Mouse (Mus musculus) hindlimb bud, embryonic 11.5 days (tissue): ENCODE measurements around the gene Mtnr1a.
"Not testable (repeated sequence)": the region's sequence is repeated elsewhere in the genome, so short reads cannot be mapped to it uniquely, and the experiment has no call there.

ENCODE experiments used
- DNase-seq: peaks from one replicate; pipeline ENCODE4 v3.0.0-alpha.2; 2012; ENCODE audit warnings: low read depth, low spot score; ENCODE audit errors: extremely low spot score

The Mtnr1a gene

DNA sequence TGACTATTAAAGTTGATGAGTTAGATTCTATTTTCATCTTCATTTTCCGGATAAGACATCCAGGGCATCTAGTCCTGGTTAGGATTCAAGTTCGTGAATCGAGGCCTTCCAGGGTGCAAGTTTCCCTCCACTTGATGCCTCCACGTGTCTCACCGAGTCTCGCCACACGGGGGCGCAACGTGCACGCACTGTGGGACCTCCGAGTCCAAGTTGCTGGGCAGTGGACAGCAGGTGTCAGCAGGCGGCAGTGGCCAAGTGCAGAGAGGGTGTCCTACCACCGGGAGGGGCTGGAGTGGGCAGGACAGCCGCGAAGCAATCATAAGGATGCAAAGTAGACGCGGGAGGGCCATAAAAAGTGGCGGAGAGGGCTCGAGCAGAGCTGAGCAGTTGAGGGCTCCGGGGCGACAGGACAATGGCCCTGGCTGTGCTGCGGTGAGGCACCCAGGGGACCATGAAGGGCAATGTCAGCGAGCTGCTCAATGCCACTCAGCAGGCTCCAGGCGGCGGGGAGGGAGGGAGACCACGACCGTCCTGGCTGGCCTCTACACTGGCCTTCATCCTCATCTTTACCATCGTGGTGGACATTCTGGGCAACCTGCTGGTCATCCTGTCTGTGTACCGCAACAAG lies at the start of gene Mtnr1a:
Gene Mtnr1a (plus strand): TSS at position 379 of the 628 bp plus-strand sequence.
- peak; percentile 39 for DNase-seq

DNA sequence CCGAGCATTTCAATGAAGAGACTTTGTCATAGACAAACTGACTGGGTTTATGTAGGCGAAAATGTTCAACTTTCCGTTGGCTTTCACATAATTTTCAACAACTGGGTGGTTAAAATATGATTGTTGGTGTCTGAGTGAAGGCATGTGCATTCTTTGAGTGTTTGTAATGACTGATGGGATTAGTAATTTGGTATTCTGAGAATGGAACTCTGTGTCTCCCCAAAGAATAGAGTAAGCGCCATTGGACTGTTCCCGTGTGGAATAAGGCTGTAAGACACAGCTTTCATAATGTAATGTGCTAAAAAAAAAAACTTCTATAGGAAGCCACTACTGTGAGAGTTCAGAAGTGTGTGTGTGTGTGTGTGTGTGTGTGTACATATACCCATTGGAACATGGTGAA lies 49.7 kb upstream of the Mtnr1a start:
- DNase-seq: no peak

DNA sequence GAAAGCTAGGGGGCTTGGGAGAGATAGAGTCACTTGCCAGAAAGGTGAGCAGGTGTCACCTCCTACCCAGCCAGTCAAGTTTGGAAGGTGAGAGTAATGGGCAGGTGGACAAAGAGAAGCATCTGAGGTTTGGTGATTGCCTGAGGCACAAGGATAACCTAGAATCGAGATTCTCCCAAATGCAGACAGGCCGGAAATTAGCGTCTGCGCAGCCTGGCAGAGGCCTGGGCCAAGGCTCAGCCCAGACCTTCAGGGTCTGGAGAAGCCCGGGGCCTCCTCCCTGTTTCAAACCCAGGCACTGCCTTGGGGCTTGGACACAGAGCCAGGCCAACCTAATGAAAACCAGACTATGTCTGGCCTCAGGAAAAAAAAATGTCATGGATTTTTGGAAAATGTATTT lies 47.8 kb upstream of the Mtnr1a start:
- DNase-seq: no peak

GRCm38 (mm10) chr8:45021911-45022665 lies 46.8 kb upstream of the Mtnr1a start:
- DNase-seq: no peak

DNA sequence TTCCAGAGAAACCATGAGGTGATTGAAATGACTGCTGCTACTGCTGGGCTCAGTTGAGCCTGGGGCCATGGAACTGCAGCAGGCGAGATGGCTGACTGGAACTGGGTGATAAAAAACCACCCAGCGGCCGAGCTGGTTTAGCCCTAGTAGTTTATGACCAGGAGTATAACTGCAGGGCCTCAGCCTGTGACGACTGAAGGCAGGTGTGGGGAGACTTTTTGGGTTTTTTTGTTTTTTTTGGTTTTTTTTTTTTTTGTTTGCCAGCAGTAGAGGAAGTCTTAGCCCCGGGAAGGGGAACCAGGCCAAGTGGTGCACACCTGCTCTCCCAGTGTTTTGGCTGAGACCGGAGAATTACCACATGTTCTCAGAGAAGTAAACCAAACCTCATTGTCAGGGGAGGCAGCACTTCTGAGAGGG lies 40.8 kb upstream of the Mtnr1a start:
- DNase-seq: no peak

DNA sequence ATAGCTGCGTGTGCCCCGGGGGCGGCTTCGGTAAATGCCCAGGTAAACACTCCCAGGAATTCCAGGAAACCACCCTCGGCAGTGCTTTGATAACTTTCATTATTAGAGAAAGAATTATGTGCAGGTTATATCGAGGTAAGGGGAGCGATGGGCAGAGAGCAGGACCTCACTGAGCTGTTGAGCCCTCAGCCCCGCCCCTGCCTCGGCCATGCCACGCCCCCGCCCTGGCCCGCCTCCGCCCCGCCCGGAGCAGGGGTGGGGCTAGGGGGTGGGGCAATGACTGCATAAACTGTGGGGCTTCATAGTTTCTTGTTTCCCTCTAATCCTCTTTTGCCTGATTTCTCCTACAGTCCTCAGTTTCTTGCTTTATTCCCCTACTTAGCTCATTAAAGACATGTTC lies 30.6 kb upstream of the Mtnr1a start:
- DNase-seq: no peak

DNA sequence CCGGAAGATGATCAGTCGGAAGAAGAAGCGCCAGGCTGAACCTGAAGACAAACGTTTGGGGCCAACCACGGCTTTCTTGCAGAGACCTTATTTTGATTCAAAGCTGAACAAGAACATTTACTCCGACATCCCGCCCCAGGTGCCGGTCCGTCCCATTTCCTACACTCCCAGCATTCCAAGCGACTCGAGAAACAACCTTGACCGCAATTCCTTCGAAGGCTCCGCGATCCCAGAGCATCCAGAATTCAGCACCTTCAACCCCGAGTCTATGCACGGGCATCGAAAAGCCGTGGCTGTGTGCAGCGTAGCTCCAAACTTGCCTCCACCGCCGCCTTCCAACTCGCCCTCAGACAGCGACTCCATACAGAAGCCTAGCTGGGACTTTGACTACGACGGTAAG lies 24.8 kb upstream of the Mtnr1a start:
- DNase-seq: no peak

- DNase-seq: no peak
Measured at GRCm38 (mm10) chr8:45050451-45050850, 18.5 kb upstream of the Mtnr1a start.

DNA sequence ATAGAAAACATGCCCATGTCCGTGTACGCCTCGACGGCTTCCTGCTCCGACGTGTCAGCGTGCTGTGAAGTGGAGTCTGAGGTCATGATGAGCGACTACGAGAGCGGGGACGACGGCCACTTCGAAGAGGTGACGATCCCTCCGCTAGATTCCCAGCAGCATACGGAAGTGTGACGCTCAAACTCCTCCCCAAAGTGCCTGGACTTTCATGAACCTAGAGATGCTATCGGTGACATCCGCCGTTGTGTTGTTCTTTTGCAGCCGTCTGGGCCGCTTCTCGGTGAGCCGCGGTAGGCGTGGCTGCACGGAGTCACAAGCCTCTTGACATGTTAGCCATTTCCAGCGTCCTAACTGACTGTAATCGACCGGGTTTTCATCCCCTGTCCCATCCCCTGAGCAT lies 17.7 kb upstream of the Mtnr1a start:
- no peak for DNase-seq

DNA sequence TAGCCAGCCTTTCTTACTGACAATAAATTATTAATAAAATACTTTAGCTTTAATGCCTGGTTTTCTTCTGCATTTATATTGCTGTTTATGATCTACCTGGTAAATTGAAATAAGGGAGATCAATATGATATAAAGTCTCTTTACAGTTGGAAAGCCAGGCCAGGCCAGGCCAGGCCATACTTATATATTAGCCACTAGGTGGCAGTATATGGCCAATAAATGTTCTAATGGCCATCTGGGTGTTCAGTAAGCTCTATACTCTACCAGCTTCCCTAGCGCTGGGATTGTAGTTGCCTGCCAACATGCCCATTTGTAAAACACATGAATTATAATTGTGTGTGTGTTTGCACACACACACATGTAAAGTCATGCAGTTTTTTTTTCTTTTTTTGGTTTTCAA lies 16.7 kb upstream of the Mtnr1a start:
- no peak for DNase-seq

GRCm38 (mm10) chr8:45052618-45053017 lies 16.3 kb upstream of the Mtnr1a start:
- DNase-seq: no peak

DNA sequence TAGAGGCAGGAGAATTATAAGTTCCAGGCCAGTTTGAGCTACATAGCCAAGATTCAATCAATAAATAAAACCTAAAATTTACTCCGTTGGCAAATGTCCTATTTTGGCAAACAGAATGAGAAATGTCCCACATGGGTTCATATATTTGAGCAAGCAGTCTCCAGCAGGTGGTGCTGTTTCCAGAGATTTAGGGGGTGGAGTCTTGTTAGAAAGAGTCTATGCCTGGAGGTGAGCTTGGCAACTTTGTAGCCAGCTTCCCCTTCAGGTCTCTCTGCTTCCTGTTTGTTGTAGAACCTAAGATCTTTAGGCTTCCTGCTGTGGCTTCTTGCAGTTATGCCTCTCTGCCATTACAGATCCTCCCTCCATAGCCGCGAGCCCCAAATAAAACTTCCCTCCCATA lies 13.4 kb upstream of the Mtnr1a start:
- no peak for DNase-seq

DNA sequence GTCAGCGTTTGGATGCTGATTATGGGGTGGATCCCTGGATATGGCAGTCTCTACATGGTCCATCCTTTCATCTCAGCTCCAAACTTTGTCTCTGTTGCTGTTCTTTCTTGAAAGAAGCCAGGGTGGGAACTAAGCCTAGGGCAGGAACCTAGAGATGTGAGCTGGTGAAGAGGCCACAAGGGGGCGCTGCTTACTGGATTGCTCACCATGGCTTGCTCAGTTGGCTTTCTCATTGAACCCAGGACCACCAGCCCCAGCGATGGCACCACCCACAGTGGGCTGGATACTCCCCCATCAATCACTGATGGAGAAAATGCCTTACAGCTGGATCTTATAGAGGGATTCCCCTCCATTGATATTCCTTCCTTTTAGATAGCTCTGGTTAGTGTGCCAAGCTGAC lies 12.1 kb upstream of the Mtnr1a start:
- DNase-seq: no peak

DNA sequence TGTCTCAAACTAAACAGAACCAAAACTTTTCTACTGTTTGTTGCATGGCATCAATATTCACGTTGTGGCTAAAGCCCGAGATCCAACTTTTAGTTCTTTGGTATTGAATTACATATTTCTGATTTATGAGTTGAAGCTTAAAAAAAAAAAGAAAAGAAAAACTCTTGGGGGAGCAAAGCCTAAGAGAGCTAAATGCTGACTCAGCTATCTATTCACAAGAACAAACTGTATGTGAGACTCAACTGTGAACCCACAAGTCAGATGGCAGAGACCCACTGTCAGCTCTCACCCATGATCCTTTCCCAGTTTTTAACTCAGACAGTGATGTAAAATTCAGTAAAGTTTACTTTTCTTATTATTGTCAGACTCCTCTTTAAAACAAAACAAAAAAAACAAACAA lies 8.9 kb upstream of the Mtnr1a start:
- DNase-seq: no peak

GRCm38 (mm10) chr8:45062311-45062710 lies 6.6 kb upstream of the Mtnr1a start:
- DNase-seq: no peak

- no peak for DNase-seq
Measured at GRCm38 (mm10) chr8:45062982-45063924, 5.7 kb upstream of the Mtnr1a start.

DNA sequence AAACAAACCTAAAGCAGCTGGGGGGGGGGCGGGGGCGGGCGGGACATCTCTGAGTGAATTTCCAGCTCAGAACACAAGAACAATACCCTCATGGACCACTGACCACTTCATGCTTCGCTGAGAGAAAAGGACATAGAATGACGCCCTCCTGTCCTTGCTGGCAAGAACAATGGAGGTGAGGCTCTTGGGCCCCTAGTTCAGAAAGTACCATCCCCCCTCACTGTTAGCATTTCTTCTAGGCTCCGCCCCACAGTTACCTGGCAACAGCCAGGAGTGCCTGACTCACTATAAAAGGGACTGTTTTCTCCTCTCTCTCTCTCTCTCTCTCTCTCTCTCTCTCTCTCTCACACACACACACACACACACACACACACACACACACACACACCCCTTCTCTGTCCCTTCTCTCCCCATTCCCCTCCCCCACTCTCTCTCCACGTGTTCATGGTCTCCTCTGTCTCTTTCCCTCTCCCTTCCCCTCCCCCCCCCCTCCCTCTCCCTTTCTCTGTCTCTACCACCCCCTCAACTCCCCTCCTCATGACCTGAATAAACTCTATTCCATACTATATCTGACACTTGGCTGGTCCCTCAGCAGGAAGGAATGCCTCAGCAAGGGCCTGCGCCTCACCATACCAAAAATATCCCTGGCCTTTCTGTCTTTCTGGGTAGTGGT lies 4.6 kb upstream of the Mtnr1a start:
- no peak for DNase-seq

DNA sequence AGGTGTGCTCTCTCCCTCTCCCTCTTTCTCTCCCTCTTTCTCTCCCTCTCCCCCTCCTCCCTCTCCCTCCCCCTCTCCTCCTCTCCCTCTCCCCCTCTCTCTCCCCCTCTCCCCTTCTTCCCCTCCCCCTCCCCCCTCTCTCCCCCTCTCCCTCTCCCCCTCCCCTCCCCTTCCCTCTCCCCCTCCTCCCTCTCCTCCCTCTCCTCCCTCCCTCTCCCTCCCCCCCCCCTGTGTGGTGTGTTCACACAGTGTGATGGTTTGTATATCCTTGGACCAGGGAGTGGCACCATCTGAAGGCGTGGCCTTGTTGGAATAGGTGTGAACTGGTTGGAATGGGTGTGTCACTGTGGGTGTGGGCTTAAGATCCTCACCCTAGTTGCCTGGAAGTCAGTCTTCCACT lies 3.5 kb upstream of the Mtnr1a start:
- not testable (repeated sequence) for DNase-seq

- DNase-seq: no peak
Measured at GRCm38 (mm10) chr8:45070949-45071348, 2.0 kb downstream of the Mtnr1a start.

DNA sequence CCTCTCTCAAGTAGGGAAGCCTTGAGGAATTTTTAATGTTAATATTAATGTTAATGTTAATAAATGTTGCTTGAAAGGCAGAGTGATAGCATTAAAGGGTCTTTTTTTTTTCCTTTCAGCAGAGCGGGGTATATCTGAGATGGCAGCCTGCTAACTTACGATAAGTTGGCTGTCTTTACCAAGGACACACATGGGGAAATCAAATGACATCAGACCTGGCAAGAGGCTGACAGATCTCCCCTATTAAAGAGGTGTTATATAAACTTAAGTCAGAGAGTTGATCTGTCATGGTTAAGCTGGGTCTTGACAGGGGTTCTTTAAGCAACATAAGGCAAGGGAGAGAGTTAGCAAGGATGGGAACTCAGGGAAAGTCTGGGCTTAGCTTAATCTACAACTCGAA lies 11.9 kb downstream of the Mtnr1a start:
- no peak for DNase-seq

DNA sequence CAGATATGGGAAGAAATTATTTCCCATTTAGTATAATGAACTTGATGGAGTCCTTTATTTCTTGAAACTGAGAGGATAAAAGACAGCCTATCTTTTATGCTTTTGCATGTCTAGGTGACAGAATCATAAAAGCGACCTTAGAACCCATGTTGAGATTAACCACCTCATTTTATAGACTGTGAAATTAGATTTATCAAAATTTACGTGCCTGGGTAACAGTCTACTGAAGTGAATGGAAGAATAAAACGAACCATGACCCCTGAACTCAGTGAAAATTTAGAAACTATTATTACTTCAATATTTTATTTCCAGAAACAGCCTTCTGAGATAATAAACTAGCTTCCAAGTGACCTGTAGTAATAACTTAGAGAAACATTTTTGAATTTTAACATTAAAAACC lies 24.7 kb downstream of the Mtnr1a start:
- no peak for DNase-seq
